Mouse (Mus musculus): Measurements from ENCODE around the gene Drc3.
A peak's percentile ranks its signal among the peaks of the same experiment; 100 is the strongest.

Drc3 gene

DNA sequence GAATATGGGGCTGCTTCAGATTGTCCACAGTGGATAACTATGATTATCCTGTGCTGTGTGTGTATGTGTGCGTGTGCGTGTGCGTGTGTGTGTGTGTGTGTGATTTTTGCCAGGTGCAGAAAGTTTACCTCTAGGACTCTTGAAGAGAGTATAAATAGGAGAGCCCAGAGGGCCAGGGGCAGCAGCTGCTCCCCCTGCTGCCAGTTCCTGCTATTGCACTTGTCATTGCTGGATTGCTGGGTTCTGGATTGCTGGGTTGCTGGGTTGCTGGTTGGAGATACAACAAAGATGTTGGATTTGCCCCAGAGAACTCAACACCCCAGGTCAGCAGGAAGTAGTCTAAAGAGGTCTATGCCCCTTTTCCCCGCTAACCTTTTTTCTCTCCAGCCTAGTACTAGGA, 14.8 kb upstream of the Drc3 start:
- DNase-seq (ENCODE audit: low spot score in 2 of 2), result peak; percentile 48 to 80

DNA sequence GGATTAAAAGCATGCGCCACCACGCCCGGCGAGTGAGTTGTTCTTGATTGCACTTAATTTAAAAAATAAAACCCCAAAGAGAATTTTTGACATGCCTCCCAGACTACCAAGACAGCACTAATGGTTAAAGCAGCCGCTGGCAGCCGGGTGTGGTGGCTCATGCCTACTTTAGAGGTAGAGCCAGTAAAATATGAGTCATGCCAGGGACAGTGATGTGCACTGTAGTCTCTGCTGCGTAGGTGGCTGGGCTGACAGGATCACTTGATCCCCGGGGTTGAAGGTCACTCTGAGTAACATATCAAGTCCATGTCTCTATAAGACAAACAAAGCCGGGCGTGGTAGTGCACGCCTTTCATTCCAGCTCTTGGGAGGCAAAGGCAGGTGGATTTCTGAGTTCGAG, 13.8 kb upstream of the Drc3 start:
- DNase-seq (ENCODE audit: low spot score in 2 of 2), result no peak

DNA sequence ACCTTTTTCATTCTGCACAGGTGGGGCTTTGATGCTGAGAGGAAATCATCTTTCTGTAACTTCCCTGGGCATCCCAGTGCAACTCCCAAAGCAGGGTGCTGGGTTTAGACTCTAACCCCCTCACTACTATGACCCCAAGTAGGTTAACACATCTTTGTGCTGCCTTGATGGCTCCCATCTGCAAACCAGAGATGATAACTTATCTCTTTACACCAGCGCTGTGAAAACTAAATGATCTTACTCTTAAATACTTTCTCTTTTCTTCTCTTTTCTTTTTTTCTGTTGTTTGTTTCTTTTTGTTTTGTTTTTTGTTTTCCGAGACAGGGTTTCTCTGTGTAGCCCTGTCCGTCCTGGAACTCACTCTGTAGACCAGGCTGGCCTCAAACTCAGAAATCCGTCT, 7.3 kb upstream of the Drc3 start:
- no peak for DNase-seq (ENCODE audit: low spot score in 2 of 2)

GRCm38 (mm10) chr11:60346537-60346936, 6.6 kb upstream of the Drc3 start:
- no peak for DNase-seq (ENCODE audit: low spot score in 2 of 2)

DNA sequence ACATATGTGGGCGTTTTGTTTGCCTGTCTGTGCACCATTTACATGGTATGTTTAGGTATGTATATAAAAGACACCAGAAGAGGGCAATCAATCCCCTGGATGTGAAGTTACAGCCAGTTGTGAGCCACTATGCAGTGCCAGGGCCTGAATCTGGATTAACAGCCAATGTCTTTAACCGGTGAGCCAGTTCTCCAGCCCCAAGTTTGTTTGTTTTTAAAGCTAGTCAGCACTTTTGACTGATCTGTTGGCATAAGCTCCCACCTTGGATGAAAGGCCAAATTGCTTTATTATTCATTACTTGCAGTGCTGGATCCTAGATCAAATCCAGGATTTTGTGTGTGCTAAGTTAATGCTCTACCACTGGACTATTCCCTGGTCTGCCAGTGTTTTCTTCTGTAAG, 1.7 kb upstream of the Drc3 start:
- no peak for DNase-seq (ENCODE audit: low spot score in 2 of 2)

DNA sequence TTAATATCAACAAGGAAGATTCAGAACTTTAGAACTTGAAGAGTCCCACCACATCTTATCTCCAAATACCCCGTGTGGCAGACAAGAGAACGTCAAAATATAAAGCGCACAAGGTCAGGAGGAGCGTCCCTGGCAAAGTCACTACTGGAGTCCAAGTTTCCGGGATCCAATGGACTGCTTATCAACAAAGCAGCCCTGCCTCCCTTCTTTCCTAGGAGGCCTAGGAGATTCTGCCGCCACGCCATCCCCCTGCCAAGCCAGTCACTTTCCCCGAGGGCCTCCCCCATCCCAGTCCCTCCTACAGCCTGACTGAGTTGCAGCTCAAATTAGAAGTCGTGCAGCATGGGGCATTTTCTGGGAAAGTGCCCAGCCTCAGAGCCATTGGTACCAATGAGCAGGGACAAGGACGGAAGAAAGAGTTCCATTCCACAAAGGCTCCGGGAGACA, 1.2 kb upstream of the Drc3 start:
- peak in 1 of 2 experiments; percentile 24 for DNase-seq (ENCODE audit: low spot score in 2 of 2)

DNA sequence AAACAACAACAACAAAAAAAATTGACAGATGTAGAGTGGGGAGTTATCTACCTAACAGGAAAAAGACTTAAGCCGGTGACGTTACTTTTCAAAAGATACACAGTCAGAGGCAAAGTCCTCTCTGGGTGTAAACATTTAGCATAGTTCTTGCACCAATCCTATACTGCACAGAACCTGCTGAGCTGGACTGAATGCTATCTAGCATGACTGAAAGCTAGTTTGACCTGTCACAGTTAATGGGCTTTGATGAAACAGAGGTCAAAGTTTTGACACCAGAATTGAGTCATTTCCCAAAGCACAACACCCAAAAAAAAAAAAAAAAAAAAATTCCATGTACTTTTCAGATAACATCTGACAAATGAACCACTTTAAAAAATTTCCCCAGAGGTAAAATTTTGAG, 2.8 kb downstream of the Drc3 start:
- DNase-seq (ENCODE audit: low spot score in 2 of 2), result no peak

DNA sequence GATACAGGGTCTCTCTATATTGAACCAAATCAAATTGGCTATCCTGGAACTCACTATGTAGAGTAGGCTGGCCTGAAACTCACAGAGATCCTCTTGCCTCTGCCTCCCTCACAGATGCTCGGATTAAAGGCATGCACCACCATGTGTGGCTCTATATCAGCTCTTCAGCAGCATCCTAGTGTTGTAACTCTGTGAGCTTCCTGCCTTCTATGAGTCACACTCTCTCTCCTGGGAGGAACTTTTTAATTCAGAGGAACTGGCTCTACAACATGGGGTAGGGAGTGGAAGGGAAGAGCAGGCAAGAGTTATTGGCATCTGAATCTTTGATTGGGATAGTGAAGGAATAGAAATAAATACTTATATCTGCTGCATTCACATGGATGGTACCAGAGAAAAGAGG, 4.0 kb downstream of the Drc3 start:
- no peak for DNase-seq (ENCODE audit: low spot score in 2 of 2)

DNA sequence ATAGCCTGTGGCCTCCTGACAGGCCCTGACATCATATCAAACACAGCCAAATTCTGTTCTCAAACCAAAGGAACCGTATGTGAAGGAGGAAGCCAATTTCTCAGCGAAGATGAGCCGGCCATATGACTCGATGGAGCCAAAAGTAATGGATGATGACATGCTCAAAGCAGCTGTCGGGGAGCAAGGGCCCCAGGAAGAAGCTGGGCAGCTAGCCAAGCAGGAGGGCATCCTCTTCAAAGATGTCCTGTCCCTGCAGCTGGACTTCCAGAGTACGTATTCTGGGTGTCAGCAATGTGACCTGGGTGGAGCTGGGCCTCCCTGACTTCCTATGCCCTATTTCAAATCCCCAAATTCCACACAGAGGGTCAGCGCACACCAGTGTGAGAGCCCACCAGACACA, 5.4 kb downstream of the Drc3 start:
- DNase-seq (ENCODE audit: low spot score in 2 of 2), result no peak

DNA sequence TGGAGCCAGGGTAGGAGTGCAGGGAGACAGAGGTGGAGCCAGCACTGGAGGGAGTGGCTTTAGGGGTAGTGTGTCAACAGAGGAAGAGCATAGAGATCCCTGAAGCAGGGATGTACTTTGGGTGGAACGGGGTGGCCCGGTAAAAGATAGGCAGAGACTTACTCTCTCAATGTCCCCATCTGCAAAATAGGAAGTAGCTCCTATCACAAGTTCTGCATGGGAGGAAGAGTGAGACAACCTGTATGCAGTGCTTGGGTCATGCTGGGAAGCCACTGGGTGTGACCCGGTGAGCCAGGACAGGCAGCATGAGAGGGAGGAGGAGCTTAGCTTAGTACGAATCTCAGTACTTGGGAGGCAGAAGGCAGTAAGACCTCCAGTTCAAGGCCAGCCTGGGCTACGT, 6.0 kb downstream of the Drc3 start:
- no peak for DNase-seq (ENCODE audit: low spot score in 2 of 2)

- no peak for DNase-seq (ENCODE audit: low spot score in 2 of 2)
These were observed 6.8 kb downstream of the Drc3 start for GRCm38 (mm10) chr11:60359936-60360335.

DNA sequence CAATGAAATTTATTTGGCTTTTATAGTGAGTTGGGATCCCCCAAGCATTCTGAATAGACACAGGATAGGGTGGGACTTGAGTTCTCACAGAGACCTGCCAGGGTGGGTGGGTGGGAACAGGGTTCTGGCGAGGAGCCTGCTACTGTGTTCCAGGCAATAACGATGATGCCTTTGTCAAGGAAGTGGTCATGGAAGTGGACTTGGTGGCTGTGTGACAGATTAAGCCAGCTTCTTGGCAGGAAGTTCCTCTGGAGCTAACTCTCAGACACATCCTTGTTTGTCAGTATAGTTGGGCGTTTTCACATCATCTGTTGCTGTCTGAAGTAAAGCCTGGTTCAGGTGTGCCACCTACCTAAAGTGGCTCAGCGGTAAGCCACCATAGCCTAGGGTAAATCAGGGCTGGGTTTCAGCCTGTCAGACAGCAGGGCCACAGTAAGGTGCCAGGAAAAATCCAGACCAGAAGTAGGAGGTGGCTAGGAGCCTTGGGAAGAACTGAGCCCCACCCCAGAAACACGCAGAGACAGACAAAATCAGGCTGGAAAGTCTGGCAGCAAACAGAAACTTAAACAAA, 7.6 kb downstream of the Drc3 start:
- no peak for DNase-seq (ENCODE audit: low spot score in 2 of 2)

DNA sequence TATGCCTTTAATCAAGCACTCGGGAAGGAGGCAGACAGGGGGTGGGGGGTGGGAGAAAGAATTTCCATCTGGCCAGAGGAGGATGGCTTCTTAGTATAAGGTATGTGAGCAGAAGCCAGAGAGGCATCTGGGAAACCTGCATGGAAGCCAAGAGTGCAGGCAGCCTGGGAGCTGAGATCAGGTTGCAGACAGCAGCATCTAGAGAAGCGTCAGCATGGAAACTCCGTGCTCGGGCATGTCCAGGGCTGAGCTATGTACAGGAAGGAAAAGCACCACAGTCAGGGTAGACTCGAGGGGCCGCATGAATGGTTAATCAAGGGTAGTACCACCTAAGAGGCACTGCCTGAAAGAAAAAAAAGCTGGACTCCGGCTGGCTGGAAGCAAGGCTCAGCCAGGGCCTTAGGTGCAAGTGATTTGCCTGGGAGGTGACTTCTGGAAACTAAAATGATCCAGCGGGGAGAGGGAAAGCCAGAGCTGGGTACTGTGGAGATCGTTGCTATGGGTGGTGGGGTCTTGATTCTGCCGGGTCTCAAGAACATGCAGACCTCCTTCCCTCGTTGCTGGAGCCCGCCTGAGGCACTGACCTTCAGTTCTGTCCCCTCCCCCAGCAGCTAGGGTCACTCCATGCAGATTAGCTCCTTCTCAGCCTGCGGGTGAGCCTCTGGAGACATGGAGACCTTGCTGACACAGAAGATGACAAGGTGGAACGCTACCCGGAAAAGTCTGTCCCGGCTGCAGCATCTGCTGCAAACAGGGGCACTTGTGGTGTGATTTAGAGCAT, 13.3 kb downstream of the Drc3 start:
- DNase-seq (ENCODE audit: low spot score in 2 of 2), result no peak

- no peak for DNase-seq (ENCODE audit: low spot score in 2 of 2)
These were observed 14.1 kb downstream of the Drc3 start for GRCm38 (mm10) chr11:60367256-60367655.

GRCm38 (mm10) chr11:60368909-60369308, 15.8 kb downstream of the Drc3 start:
- no peak for DNase-seq (ENCODE audit: low spot score in 2 of 2)

DNA sequence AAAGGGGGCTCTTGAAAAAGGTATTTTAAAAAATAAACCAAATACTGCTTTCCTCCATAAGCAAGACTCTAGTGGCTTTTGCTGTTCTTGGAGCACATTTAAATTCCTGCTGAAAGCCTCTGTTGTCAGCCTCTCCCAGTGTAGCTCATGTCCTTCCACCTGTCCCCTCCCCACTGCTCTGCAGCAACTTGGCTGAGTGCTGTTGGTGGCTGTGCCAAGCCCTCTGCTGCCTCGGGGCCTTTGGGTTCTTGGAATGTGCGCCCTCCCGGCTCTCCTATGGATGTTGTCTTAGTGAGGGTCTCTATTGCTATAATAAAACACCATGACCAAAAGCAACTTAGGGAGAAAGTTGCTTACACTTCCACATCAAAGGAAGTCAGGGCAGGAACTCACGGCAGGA, 16.3 kb downstream of the Drc3 start:
- DNase-seq (ENCODE audit: low spot score in 2 of 2), result no peak

GRCm38 (mm10) chr11:60370431-60370830, 17.3 kb downstream of the Drc3 start:
- DNase-seq (ENCODE audit: low spot score in 2 of 2), result no peak

DNA sequence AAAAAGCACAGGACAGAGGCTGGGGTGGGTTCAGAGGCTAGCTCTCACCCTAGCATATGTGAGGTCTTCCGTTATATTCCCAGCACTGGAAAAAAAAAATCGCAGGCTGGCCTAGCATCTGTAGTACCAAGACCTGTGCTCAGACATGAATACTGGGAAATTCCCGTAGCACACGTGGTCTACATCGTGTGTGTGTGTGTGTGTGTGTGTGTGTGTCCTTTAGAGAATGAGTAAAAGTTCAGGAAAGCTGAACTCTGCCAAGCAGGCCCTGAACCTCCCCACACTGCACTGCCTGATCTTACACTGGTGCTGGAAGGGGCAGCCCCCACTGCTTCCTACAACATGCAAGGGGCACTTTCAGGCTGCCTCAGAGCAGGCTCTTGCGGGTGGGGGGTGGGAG, 21.4 kb downstream of the Drc3 start:
- DNase-seq (ENCODE audit: low spot score in 2 of 2), result no peak

DNA sequence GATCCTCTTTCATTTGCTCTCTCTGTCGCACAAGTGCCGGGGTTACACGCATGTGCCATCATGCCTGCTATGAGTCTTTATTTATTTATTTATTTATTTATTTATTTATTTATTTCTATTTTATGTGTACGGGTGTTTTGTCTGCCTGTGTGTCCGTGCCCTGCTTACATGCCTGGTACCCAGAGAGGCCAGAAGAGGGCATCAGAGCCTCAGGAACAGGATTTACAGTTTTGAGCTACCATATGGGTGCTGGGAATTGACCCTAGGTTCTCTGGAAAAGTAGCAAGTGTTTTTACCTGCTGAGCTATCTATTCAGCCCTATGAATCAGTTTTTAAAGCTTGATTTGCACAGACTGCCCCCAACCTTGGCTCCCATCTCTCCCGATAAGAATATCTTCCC, 30.4 kb downstream of the Drc3 start:
- no peak for DNase-seq (ENCODE audit: low spot score in 2 of 2)

- no peak for DNase-seq (ENCODE audit: low spot score in 2 of 2)
These were observed 31.8 kb downstream of the Drc3 start for GRCm38 (mm10) chr11:60384762-60385421.

GRCm38 (mm10) chr11:60385946-60386345, 32.8 kb downstream of the Drc3 start:
- DNase-seq (ENCODE audit: low spot score in 2 of 2), result no peak

DNA sequence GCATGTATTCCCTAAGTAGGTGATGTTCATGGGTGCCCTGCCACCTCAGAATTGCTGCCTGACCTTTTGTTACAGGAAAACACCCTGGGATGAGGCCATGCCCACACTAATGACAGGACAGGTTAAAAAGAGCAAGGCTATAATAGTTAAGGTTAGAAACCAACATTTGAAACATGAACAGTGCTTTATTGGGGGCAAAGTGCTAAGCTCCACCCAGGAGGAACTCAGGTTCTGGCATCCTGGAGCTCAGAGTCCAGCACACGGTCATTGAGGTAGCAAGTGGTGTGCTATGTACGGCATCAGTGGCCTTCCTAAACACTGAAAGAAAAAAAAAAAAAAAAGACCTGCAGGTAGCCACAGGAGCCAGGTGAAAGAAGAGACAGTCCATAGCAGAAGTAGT, 34.8 kb downstream of the Drc3 start:
- DNase-seq (ENCODE audit: low spot score in 2 of 2), result no peak

- DNase-seq (ENCODE audit: low spot score in 2 of 2), result no peak
These were observed 38.2 kb downstream of the Drc3 start for GRCm38 (mm10) chr11:60391346-60391745.
